ENCODE assay signal across 19 mouse cellular contexts in the genomic region with DNA sequence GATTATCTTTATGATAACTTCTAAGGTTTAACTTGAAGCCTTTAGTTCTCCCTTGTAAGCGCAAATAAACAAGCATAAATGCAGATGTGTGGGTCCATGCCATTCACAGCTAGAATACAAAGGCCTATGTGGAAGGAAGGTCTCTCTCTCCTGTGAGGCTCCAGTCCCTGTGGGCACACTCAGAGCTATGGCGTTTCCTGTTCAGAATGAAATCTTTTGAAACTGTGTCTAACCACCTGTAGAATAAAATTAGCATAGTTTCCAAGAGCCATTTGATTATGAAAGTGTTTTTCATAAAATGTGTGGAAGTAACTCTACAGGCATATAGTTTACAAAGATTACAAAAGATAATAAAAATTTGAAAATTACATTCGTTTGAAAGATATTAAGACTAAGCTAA. TPM values are rescaled to one million over a fixed set of nuclear protein-coding genes. Genes with fewer than 3 reads are reported as not detected.
DNase-seq lines count a peak whose midpoint lies in the region; ATAC-seq and TF ChIP-seq lines count a peak whose summit lies in the region.
"Had no signal": no experiment of that assay in that cellular context is flagged by ENCODE, and none has a peak within 500 bp of the region (broad histone marks: within the 10 kb centered on the region; RNA-seq: fewer than 3 reads in every experiment).

No protein-coding gene starts in this region.

- H3K27me3 ChIP-seq in intestine, postnatal 0 days (replicated peaks; ENCODE audit: control insufficient read depth, insufficient read depth, low read length) = no peaks in the 10 kb centered on the region
- H3K27me3 ChIP-seq: embryonic facial prominence, embryonic 15.5 days; heart, embryonic 13.5 days; hindbrain, embryonic 15.5 days had no signal

- no peak overlapping the region for H3K4me3 ChIP-seq in intestine, postnatal 0 days (ENCODE audit: low read depth, low read length)
- H3K4me3 ChIP-seq: embryonic facial prominence, embryonic 15.5 days; erythroblast, embryonic 14.5 days; forebrain, embryonic 10.5 days; heart, embryonic 13.5 days; hindbrain, embryonic 15.5 days had no signal

- no peaks in the 10 kb centered on the region for H3K4me1 ChIP-seq in intestine, postnatal 0 days (replicated peaks; ENCODE audit: control insufficient read depth, insufficient read depth, low read length)
- H3K4me1 ChIP-seq: embryonic facial prominence, embryonic 15.5 days; forebrain, embryonic 10.5 days; heart, embryonic 13.5 days; hindbrain, embryonic 15.5 days had no signal

- peaks cover 26% of the 10 kb centered on the region for H3K36me3 ChIP-seq in intestine, postnatal 0 days (ENCODE audit: control insufficient read depth, insufficient read depth)

- no peak for TF ChIP-seq CTCF in intestine, postnatal 0 days (IDR thresholded peaks at IDR 0.05; ENCODE audit: low read depth)

- no peaks in the 10 kb centered on the region for H3K9me3 ChIP-seq in intestine, postnatal 0 days (ENCODE audit: control insufficient read depth)
- H3K9me3 ChIP-seq: embryonic facial prominence, embryonic 15.5 days; forebrain, embryonic 10.5 days; heart, embryonic 13.5 days; hindbrain, embryonic 15.5 days had no signal

- H3K9ac ChIP-seq in intestine, postnatal 0 days (ENCODE audit: low read depth, low read length) = no peak overlapping the region
- H3K9ac ChIP-seq: embryonic facial prominence, embryonic 15.5 days; heart, embryonic 13.5 days; hindbrain, embryonic 15.5 days had no signal

- peak; percentile 38 for DNase-seq in thymus, postnatal 0 days (ENCODE audit: low spot score)
- DNase-seq in thymus, postnatal 36 days = no peak
- peak; percentile 17 for DNase-seq in CD4-positive, CD25-positive, alpha-beta regulatory T cell, adult 2 months (ENCODE audit: low read depth, low spot score)
- peak; percentile 18 for DNase-seq in induced T-regulatory cell, adult 2 months (ENCODE audit: low read depth)
- no peak for DNase-seq in yolk sac, embryonic 10.5 days (ENCODE audit: low spot score)
- DNase-seq: adrenal gland, adult 8-10 months; cerebellum, adult 11 months; cerebellum, adult 8-10 months; cerebellum, postnatal 14 days; embryo, embryonic 11 days; gastrocnemius, postnatal 36 days; heart, postnatal 36 days had no signal

- ATAC-seq in intestine, postnatal 0 days = no peak
- ATAC-seq: forebrain, embryonic 14.5 days had no signal

- 90% methylated on average over 3 of the region's 3 CpGs for WGBS in intestine, postnatal 0 days

- H3K27ac ChIP-seq in intestine, postnatal 0 days (ENCODE audit: low read depth, low read length) = no peak overlapping the region
- H3K27ac ChIP-seq: embryonic facial prominence, embryonic 15.5 days; forebrain, embryonic 10.5 days; heart, embryonic 13.5 days; hindbrain, embryonic 15.5 days had no signal

- no peak overlapping the region for H3K4me2 ChIP-seq in intestine, postnatal 0 days (replicated peaks; ENCODE audit: low read depth)
- H3K4me2 ChIP-seq: embryonic facial prominence, embryonic 15.5 days; heart, embryonic 13.5 days; hindbrain, embryonic 15.5 days had no signal

RNA-seq across cellular contexts. Expression of a gene that starts 28.4 kb away (rescaled TPM):
- polyA plus RNA-seq in thymus, postnatal 0 days (2015; fragmentation: Nextera tagmentation; extraction: Ambion mirVana) = 11.4 and 12.5 TPM in 2 replicates
- polyA plus RNA-seq in intestine, postnatal 0 days (2015; fragmentation: Nextera tagmentation; extraction: Ambion mirVana) = 8.3 and 9.0 TPM in 2 replicates

Comparison
In these comparisons a context has a peak if more than half of its experiments do, and no peak if none do; other contexts are left out.
1. DNase-seq: peak in thymus, postnatal 0 days (single experiment), CD4-positive, CD25-positive, alpha-beta regulatory T cell, adult 2 months (single experiment) and induced T-regulatory cell, adult 2 months (single experiment); none in thymus, postnatal 36 days (0 of 2) and yolk sac, embryonic 10.5 days (single experiment).